Mouse (Mus musculus): ENCODE data around the gene Cd70.

DNA sequence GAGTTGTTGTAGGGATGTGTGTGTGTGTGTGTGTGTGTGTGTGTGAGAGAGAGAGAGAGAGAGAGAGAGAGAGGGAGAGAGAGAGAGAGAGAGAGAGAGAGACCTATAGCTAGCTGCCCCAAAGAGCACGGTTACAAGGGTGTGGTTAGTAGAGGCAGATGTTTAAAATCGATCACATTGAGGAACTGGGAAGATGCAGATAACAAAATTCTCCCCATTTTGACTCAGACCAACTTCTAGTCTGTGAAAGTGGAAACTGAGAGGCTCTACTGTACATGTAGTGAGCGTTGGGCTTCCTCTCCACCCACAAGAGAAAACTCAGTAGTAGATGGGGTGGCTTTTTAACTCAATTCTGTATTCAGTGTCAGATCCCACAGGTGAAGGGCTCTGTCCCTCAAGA, 9.9 kb downstream of the Cd70 start:
- no peak for TF ChIP-seq POLR2A (IDR thresholded peaks at IDR 0.05; ENCODE audit: low read depth, low read length)
- TF ChIP-seq CTCF (conservative IDR thresholded peaks at IDR 0.05; ENCODE audit: insufficient read depth, insufficient read length, low read depth, low read length), result no peak

Data from kidney, adult 2 months (tissue).